Comparison of ENCODE assay signal across 9 mouse cellular contexts in the genomic region with DNA sequence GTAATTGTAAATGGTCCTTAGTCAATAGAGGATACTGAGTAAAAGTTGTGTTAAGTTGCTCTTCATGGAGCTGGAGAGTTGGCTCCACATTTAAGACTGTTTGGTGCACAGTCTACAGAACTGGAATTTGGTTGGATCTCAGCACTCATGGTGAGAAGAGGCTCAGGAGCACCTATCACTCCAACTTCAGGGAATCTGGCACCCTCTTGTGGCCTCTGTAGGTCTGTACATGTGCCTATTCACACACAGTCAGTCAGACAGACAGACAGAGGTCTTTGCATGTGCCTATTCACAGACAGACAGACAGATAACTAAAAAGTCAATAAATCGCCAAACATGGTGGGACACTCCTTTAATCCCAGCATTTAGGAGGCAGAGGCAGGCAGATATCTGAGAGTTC. TPM values are rescaled to one million over a fixed set of nuclear protein-coding genes. Genes with fewer than 3 reads are reported as not detected.
DNase-seq lines count a peak whose midpoint lies in the region; ATAC-seq and TF ChIP-seq lines count a peak whose summit lies in the region.
"Had no signal": no experiment of that assay in that cellular context is flagged by ENCODE, and none has a peak within 500 bp of the region (broad histone marks: within the 10 kb centered on the region; RNA-seq: fewer than 3 reads in every experiment).

No protein-coding gene starts in this region.

- ATAC-seq in kidney, embryonic 15.5 days (replicated peaks; ENCODE audit: low FRiP score), result no peak
- ATAC-seq in activated CD4-positive, CD25-positive, alpha-beta regulatory T cell, adult 4 months, result peak; percentile 65
- peak; percentile 77 for ATAC-seq in inflammation-experienced regulatory T-cells, adult 6 months
- no peak for ATAC-seq in hindbrain, embryonic 13.5 days (ENCODE audit: low FRiP score)

- H3K9ac ChIP-seq in kidney, embryonic 15.5 days, result no peak overlapping the region
- H3K9ac ChIP-seq in hindbrain, embryonic 13.5 days, result no peak overlapping the region

- no peaks in the 10 kb centered on the region for H3K9me3 ChIP-seq in kidney, embryonic 15.5 days (replicated peaks)
- peaks cover 4% of the 10 kb centered on the region; the same call in 1 of the 2 replicates for H3K9me3 ChIP-seq in E14TG2a.4 (ENCODE audit: low read length)
- H3K9me3 ChIP-seq in hindbrain, embryonic 13.5 days, result no peaks in the 10 kb centered on the region

- 21% methylated on average over 1 of the region's 1 CpGs for WGBS in kidney, embryonic 15.5 days
- WGBS in hindbrain, embryonic 13.5 days, result 53% methylated on average over 1 of the region's 1 CpGs

- H3K27ac ChIP-seq in kidney, embryonic 15.5 days, result no peak overlapping the region
- no peak overlapping the region for H3K27ac ChIP-seq in hindbrain, embryonic 13.5 days

- peak; percentile 62 for DNase-seq in kidney, postnatal 10 days
- DNase-seq in splenic B cell, adult 2 months (ENCODE audit: low read depth, low spot score), result peak; percentile 69
- no peak for DNase-seq in neural tube, embryonic 10.5 days (ENCODE audit: extremely low spot score, low spot score)

- H3K4me1 ChIP-seq in kidney, embryonic 15.5 days, result no peaks in the 10 kb centered on the region
- H3K4me1 ChIP-seq in E14TG2a.4 (replicated peaks; ENCODE audit: low read depth, low read length), result peaks cover 7% of the 10 kb centered on the region
- H3K4me1 ChIP-seq in hindbrain, embryonic 13.5 days (replicated peaks), result no peaks in the 10 kb centered on the region; the same call in 1 of the 2 replicates

- no peaks in the 10 kb centered on the region for H3K36me3 ChIP-seq in kidney, embryonic 15.5 days
- no peaks in the 10 kb centered on the region for H3K36me3 ChIP-seq in E14TG2a.4 (ENCODE audit: insufficient read depth, low read length)
- no peaks in the 10 kb centered on the region for H3K36me3 ChIP-seq in splenic B cell, adult 2 months (ENCODE audit: control insufficient read depth, insufficient read depth, low read length, poor library complexity, severe bottlenecking)
- no peaks in the 10 kb centered on the region for H3K36me3 ChIP-seq in hindbrain, embryonic 13.5 days

- no peaks in the 10 kb centered on the region for H3K27me3 ChIP-seq in kidney, embryonic 15.5 days
- H3K27me3 ChIP-seq in E14TG2a.4 (ENCODE audit: insufficient read depth, low read length), result no peaks in the 10 kb centered on the region
- no peaks in the 10 kb centered on the region for H3K27me3 ChIP-seq in splenic B cell, adult 2 months (ENCODE audit: control insufficient read depth, insufficient read depth, low read length, poor library complexity, severe bottlenecking)
- no peaks in the 10 kb centered on the region for H3K27me3 ChIP-seq in hindbrain, embryonic 13.5 days

- H3K4me3 ChIP-seq in kidney, embryonic 15.5 days (replicated peaks), result no peak overlapping the region
- H3K4me3 ChIP-seq in E14TG2a.4 (replicated peaks; ENCODE audit: low read length), result no peak overlapping the region
- no peak overlapping the region for H3K4me3 ChIP-seq in hindbrain, embryonic 13.5 days

- peak; percentile 69 for TF ChIP-seq CTCF in E14TG2a.4 (conservative IDR thresholded peaks at IDR 0.05; ENCODE audit: low read length)

- no peak overlapping the region for H3K4me2 ChIP-seq in kidney, embryonic 15.5 days
- H3K4me2 ChIP-seq in hindbrain, embryonic 13.5 days, result no peak overlapping the region

RNA-seq across cellular contexts. Expression of gene Apol8, which starts 6.3 kb away (rescaled TPM):
- polyA plus RNA-seq in kidney, embryonic 15.5 days (2015; fragmentation: Nextera tagmentation; extraction: Ambion mirVana), result 0.26 and 0.45 TPM in 2 replicates
- not detected for polyA plus RNA-seq in activated CD4-positive, CD25-positive, alpha-beta regulatory T cell, adult 4 months (2017; shearing (Covaris generic))
- 1 to 10 TPM in 1 of 3 experiments, not detected in 2; 1.2 TPM for polyA plus RNA-seq in inflammation-experienced regulatory T-cells, adult 6 months (2017; shearing (Covaris generic))
- polyA plus RNA-seq in hindbrain, embryonic 13.5 days (2015; fragmentation: Nextera tagmentation; extraction: Ambion mirVana), result 0.06 and 0.16 TPM in 2 replicates
- polyA plus RNA-seq: heart, embryonic 14.5 days had no signal

RNA-seq across cellular contexts. Expression of gene Apol9b, which starts 21.6 kb away (rescaled TPM):
- polyA plus RNA-seq in kidney, embryonic 15.5 days (2015; fragmentation: Nextera tagmentation; extraction: Ambion mirVana), result not detected in 2 replicates
- 10 to 100 TPM; 43.8 to 61.2 TPM for polyA plus RNA-seq in activated CD4-positive, CD25-positive, alpha-beta regulatory T cell, adult 4 months (2017; shearing (Covaris generic))
- 10 to 100 TPM in 2 of 3 experiments, 1 to 10 TPM in 1; 8.5 to 51.6 (median 42.3) TPM for polyA plus RNA-seq in inflammation-experienced regulatory T-cells, adult 6 months (2017; shearing (Covaris generic))
- polyA plus RNA-seq in hindbrain, embryonic 13.5 days (2015; fragmentation: Nextera tagmentation; extraction: Ambion mirVana), result not detected in 2 replicates
- polyA plus RNA-seq: heart, embryonic 14.5 days had no signal

RNA-seq across cellular contexts. Expression of gene Apol7e, which starts 51.8 kb away (rescaled TPM):
- 0.12 TPM in 1 of 2 replicates, not detected in the other for polyA plus RNA-seq in kidney, embryonic 15.5 days (2015; fragmentation: Nextera tagmentation; extraction: Ambion mirVana)
- polyA plus RNA-seq in activated CD4-positive, CD25-positive, alpha-beta regulatory T cell, adult 4 months (2017; shearing (Covaris generic)), result 10 to 100 TPM; 36.7 to 51.7 TPM
- 100 to 1,000 TPM in 1 of 3 experiments, 10 to 100 TPM in 2; 64.9 to 108 (median 93.0) TPM for polyA plus RNA-seq in inflammation-experienced regulatory T-cells, adult 6 months (2017; shearing (Covaris generic))
- polyA plus RNA-seq in hindbrain, embryonic 13.5 days (2015; fragmentation: Nextera tagmentation; extraction: Ambion mirVana), result not detected in 2 replicates

Comparison
In these comparisons a context has a peak if more than half of its experiments do, and no peak if none do; other contexts are left out.
1. ATAC-seq: peak in activated CD4-positive, CD25-positive, alpha-beta regulatory T cell, adult 4 months (single experiment) and inflammation-experienced regulatory T-cells, adult 6 months (single experiment); none in kidney, embryonic 15.5 days (single experiment) and hindbrain, embryonic 13.5 days (single experiment).
2. RNA of gene Apol7e, which starts 51.8 kb away (polyA plus RNA-seq): 64.9 to 108 TPM in inflammation-experienced regulatory T-cells, adult 6 months and 36.7 to 51.7 TPM in activated CD4-positive, CD25-positive, alpha-beta regulatory T cell, adult 4 months; 0.12 TPM in kidney, embryonic 15.5 days and not detected in hindbrain, embryonic 13.5 days; every median in the first group is over 10 times any median in the second.